Mouse (Mus musculus): ENCODE measurements around the gene Plcd4. TPM values are rescaled to one million over a fixed set of nuclear protein-coding genes. Genes with fewer than 3 reads are reported as not detected.

Plcd4 gene
- polyA plus RNA-seq, 1 experiment from 2014 or later = not detected

Small RNA genes lying within 50 kb of the gene (microRNA-seq; reads per million reads assigned to microRNA genes)
- gene Gm25035 (ENCODE audit: borderline number of aligned reads) = not detected

Other genes starting within 250 kb of the Plcd4 start
- 21.7 and 22.9 TPM in 2 replicates for gene Tmbim1, start 237.3 kb upstream of the Plcd4 start, polyA plus RNA-seq (2014; fragmentation: Nextera tagmentation; extraction: Ambion mirVana)
- gene Catip, start 180.8 kb upstream of the Plcd4 start, polyA plus RNA-seq (2014; fragmentation: Nextera tagmentation; extraction: Ambion mirVana) = 0.21 TPM in 1 of 2 replicates, not detected in the other
- gene Slc11a1, start 167.7 kb upstream of the Plcd4 start, polyA plus RNA-seq (2014; fragmentation: Nextera tagmentation; extraction: Ambion mirVana) = 10.0 and 10.4 TPM in 2 replicates
- gene Ctdsp1, start 151.4 kb upstream of the Plcd4 start, polyA plus RNA-seq (2014; fragmentation: Nextera tagmentation; extraction: Ambion mirVana) = 65.2 and 71.1 TPM in 2 replicates
- 0.88 and 0.94 TPM in 2 replicates for gene Vil1, start 133.5 kb upstream of the Plcd4 start, polyA plus RNA-seq (2014; fragmentation: Nextera tagmentation; extraction: Ambion mirVana)
- 88.5 and 90.8 TPM in 2 replicates for gene Cnot9, start 36.8 kb upstream of the Plcd4 start, polyA plus RNA-seq (2014; fragmentation: Nextera tagmentation; extraction: Ambion mirVana)
- gene Usp37, start 1.4 kb downstream of the Plcd4 start, polyA plus RNA-seq (2014; fragmentation: Nextera tagmentation; extraction: Ambion mirVana) = 28.8 and 32.3 TPM in 2 replicates
- 6.5 and 8.1 TPM in 2 replicates for gene Zfp142, start 45.4 kb downstream of the Plcd4 start, polyA plus RNA-seq (2014; fragmentation: Nextera tagmentation; extraction: Ambion mirVana)
- gene Bcs1l, start 45.4 kb downstream of the Plcd4 start, polyA plus RNA-seq (2014; fragmentation: Nextera tagmentation; extraction: Ambion mirVana) = 25.7 and 26.4 TPM in 2 replicates
- gene Rnf25, start 58.5 kb downstream of the Plcd4 start, polyA plus RNA-seq (2014; fragmentation: Nextera tagmentation; extraction: Ambion mirVana) = 6.0 and 8.1 TPM in 2 replicates
- 3.0 and 3.2 TPM in 2 replicates for gene Stk36, start 58.6 kb downstream of the Plcd4 start, polyA plus RNA-seq (2014; fragmentation: Nextera tagmentation; extraction: Ambion mirVana)
- gene Ttll4, start 118.9 kb downstream of the Plcd4 start, polyA plus RNA-seq (2014; fragmentation: Nextera tagmentation; extraction: Ambion mirVana) = 31.5 and 35.0 TPM in 2 replicates
- gene Cyp27a1, start 170.7 kb downstream of the Plcd4 start, polyA plus RNA-seq (2014; fragmentation: Nextera tagmentation; extraction: Ambion mirVana) = 2.7 and 4.0 TPM in 2 replicates
- gene Prkag3, start 206.3 kb downstream of the Plcd4 start, polyA plus RNA-seq (2014; fragmentation: Nextera tagmentation; extraction: Ambion mirVana) = not detected in 2 replicates
- 1.5 and 2.4 TPM in 2 replicates for gene Wnt6, start 229.0 kb downstream of the Plcd4 start, polyA plus RNA-seq (2014; fragmentation: Nextera tagmentation; extraction: Ambion mirVana)
- 0.10 and 0.22 TPM in 2 replicates for gene Wnt10a, start 248.6 kb downstream of the Plcd4 start, polyA plus RNA-seq (2014; fragmentation: Nextera tagmentation; extraction: Ambion mirVana)

Data from liver, embryonic 11.5 days (tissue).